Comparison of ENCODE assay signal across 8 mouse cellular contexts in genomic region chr11:22937716-22938316, GRCm38 (mm10). TPM values are rescaled to one million over a fixed set of nuclear protein-coding genes. Genes with fewer than 3 reads are reported as not detected.
"Had no signal": no experiment of that assay in that cellular context is flagged by ENCODE, and none has a peak within 500 bp of the region (broad histone marks: within the 10 kb centered on the region; RNA-seq: fewer than 3 reads in every experiment).

No protein-coding gene starts in this region.

- DNase-seq: kidney, adult 18-20 months; kidney, postnatal 10 days; kidney, postnatal 4 days; liver, embryonic 13.5 days; liver, postnatal 0 days; lung, postnatal 14 days; retina, postnatal 1 day had no signal

RNA-seq across cellular contexts. Expression of gene Gm28048, which starts 44.1 kb away (rescaled TPM):
- polyA plus RNA-seq: small intestine, adult 2 months had no signal
